Mouse (Mus musculus): ENCODE measurements around the gene Src. TPM values are rescaled to one million over a fixed set of nuclear protein-coding genes. Genes with fewer than 3 reads are reported as not detected.
"Not testable (repeated sequence)": the region's sequence is repeated elsewhere in the genome, so short reads cannot be mapped to it uniquely, and the experiment has no call there.

Src gene
- 10 to 100 TPM; 11.8 to 13.8 TPM for total RNA-seq (2021)
- long read RNA-seq, experiment 1, partial matches to known transcripts = 2 of 8 reads
- long read RNA-seq, experiment 1, other reads (novel, unspliced or antisense) = 3 of 8 reads
- long read RNA-seq, experiment 2, partial matches to known transcripts = 1 of 3 reads
- long read RNA-seq, experiment 2, other reads (novel, unspliced or antisense) = 0 of 3 reads

DNA sequence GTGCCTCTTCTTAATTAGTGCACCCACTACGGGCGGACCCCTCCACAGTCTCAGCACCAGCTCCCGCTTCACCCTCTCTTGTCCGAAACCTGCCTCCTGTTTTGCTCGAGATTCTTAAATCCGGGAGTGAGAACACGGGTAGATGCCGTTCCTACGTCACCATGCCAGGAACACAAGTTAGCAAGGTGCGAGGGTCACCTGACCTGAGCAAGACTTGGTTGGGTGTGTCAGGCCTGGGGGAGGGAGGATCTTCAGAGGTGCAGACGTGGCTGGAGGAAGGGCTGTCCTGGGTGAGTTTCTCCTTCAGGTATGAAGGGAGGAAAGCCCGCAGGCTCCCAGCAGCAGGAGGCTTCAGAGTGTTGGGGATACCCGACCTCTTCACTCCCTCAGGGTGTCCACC lies at the start of gene Src:
TSS of gene Src (plus strand) at position 239 of the 400 bp plus-strand sequence.
- DNase-seq (ENCODE audit: low spot score in 2 of 2) = no peak

GRCm38 (mm10) chr2:157371696-157372095 lies 46.5 kb upstream of the Src start:
- no peak for DNase-seq (ENCODE audit: low spot score in 2 of 2)

DNA sequence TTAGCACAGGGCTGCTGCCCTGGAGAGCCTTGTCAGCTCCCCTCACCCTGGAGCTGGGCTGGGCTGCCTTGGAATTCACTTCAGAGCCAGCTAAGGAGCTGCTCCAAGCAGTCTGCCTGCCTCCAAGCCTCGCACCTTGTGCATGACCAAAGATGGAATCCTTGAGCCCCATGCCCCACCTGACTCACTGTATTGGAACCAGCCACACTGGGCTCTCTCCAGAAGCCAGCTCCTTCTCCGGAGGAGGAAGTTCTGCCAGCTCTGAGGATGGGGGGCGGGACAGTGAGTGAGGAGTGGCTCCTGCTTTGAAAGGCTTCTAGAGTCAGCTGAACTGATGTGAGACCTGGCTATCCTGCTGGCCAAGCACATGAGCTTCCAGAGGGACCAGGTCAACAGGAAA lies 44.6 kb upstream of the Src start:
- no peak for DNase-seq (ENCODE audit: low spot score in 2 of 2)

- DNase-seq (ENCODE audit: low spot score in 2 of 2) = no peak
Measured at GRCm38 (mm10) chr2:157375051-157375450, 43.2 kb upstream of the Src start.

GRCm38 (mm10) chr2:157375794-157376757 lies 42.2 kb upstream of the Src start:
- DNase-seq (ENCODE audit: low spot score in 2 of 2) = no peak

DNA sequence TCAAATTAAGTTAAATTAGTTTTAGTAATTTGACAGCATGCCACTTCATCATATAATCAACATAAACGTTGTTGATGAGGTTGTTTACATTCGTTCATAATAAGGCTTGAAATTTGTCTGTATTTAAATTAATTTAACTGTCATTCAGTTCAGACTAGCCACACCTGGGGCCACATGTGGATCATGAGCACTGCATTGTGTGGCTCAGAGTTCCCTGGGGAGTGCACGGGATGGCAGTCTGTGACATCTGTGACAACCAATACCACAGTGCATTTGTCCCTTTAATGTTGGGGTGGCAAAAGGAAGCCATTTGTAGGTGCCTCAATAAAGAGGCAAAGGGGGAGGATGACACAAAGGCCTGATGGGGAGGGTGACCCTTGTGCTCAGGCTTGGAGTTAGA lies 41.2 kb upstream of the Src start:
- DNase-seq (ENCODE audit: low spot score in 2 of 2) = no peak

GRCm38 (mm10) chr2:157384836-157385235 lies 33.4 kb upstream of the Src start:
- no peak for DNase-seq (ENCODE audit: low spot score in 2 of 2)

DNA sequence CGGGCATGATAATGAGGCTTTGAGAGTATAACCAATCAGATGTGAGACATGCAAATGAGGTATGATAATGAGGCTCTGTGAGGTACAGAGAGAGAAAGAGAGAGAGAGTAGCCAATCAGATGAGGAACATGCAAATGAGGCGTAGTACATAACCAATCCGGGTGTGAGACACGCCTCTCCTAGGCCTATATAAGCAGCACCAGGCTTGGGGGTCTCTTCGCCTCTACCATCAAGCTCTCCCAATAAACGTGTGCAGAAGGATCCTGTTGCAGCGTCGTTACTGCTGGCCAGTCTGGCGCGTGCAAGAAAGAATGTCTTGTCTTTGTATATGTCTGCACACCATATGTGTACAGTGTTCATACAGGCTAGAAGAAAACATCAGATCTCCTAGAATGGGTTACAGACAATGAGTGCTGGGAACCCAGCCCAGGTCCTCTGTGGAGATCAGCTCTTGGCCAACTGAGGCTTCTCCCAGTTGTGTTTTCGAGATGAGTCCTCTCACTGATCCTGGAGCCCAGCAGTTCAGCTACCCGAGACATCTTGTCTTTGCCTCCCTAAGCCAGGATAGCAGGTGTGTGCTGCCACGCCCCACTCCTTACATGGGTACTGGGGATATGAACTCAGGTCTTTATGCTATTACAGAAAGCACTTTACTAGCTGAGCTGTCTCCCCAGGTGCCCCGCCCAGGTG lies 29.2 kb upstream of the Src start:
- DNase-seq (ENCODE audit: low spot score in 2 of 2) = not testable (repeated sequence)

GRCm38 (mm10) chr2:157389591-157389921 lies 28.7 kb upstream of the Src start:
- no peak for DNase-seq (ENCODE audit: low spot score in 2 of 2)

DNA sequence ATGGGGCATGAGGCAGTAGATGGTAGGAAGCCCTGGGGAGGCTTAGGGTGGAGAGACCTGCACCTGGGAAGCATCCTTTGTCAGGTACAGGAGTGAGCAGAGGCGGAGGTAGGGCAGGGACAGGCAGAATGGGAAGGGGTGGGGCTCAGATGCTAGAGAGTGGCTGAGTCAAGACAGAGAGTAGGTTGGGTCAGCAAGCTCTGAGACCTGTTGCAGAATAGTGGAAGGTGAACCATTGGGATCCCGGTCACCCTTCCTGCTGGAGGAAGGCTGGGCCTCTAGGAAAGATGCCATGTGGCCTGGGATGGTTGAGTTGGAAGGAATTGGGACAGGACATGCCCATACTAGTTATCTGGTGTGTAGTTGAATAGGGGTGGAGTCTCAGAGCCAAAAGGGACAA lies 25.9 kb upstream of the Src start:
- no peak for DNase-seq (ENCODE audit: low spot score in 2 of 2)

- no peak for DNase-seq (ENCODE audit: low spot score in 2 of 2)
Measured at GRCm38 (mm10) chr2:157393549-157393948, 24.7 kb upstream of the Src start.

DNA sequence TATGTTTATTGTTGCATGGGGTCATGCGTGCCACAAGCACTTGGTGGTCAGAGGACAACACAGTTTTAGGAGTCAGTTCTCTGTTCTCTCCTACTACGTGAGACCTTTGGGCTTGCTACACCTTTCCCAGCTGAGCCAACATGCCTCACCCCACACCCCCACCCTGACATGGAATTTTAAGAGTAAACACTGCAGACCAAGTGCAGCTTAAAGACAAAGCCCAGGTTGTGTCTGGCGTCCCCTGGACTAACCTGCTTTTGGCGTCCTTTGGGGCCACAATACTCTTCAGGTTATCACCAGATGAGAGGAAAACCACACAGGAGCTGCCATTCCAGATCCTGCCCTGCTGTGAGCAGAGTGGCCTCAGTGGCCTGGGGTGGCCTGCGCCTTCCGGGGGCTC lies 23.4 kb upstream of the Src start:
- no peak for DNase-seq (ENCODE audit: low spot score in 2 of 2)

DNA sequence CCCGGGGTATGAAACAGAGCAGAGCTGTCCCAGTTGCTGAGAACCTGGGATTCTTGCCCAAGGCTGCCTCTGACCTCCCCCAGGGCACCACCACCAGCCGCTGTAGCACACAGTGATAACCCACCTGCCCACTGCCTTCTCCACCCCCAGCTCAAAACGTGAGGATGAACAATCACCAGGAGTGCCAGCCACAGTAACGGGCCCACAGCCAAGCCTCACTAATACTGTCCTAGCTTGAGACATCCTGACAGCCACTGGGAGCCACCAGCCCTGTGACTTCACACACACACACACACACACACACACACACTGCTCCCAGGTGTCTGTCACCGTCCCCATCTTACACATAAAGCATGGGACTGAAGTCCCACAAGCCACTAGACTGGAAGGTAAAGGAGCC lies 22.9 kb upstream of the Src start:
- DNase-seq (ENCODE audit: low spot score in 2 of 2) = no peak

- no peak for DNase-seq (ENCODE audit: low spot score in 2 of 2)
Measured at GRCm38 (mm10) chr2:157395960-157396359, 22.3 kb upstream of the Src start.

GRCm38 (mm10) chr2:157397376-157397775 lies 20.9 kb upstream of the Src start:
- DNase-seq (ENCODE audit: low spot score in 2 of 2) = no peak

DNA sequence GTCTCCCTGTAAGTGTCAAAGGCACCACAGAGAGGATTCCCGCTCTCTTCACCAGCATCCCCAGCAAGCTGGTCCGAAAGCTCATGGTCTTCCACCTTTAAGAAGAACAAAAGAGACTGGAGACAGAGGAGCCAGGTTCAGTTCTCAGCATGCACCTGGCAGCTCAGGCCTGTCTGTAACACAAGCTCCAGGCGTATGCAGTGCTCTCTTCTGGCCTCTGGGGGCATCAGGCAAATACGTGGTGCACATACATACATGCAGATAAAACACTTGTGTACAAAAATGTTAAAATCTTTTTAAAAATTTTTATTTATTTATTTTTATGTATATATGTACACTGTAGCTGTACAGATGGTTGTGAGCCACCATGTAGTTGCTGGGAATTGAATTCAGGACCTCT lies 19.7 kb upstream of the Src start:
- no peak for DNase-seq (ENCODE audit: low spot score in 2 of 2)

DNA sequence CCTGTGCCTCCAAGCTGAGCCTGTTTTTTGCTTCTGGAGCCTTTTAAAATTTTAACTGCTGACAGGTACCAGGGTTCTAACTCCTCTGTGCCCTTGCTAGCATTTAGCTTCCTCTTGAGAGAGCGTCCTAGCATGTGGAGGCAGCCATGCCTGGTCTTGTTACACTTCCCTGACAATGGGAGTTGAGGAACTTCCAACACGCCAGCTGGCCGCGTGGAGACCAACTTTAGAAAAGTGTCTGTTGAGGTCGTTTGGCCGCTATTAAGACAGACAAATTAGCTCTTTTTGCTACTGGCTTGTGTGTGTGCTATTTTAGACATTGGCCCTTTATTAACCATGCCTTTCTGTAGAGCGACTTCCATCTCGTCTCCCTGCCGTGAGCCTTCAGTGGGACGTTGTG lies 18.4 kb upstream of the Src start:
- no peak for DNase-seq (ENCODE audit: low spot score in 2 of 2)

DNA sequence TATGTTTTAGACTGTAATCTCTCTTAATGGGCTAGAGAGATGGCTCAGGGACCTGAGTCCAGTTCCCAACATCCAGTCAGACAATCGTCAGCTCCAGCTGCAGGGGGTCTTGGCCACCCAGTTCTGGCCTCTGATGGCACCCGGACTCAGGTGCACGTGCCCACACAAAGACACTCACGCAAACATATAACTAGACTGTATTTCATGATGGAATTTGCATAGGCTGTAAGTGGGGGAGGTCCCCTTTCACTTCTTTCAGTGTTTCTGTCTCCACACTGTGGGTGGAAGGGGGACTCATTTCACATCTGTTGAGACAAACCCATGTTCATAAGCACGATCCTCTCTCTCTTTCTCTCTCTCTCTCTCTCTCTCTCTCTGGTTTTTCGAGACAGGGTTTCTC lies 17.8 kb upstream of the Src start:
- no peak for DNase-seq (ENCODE audit: low spot score in 2 of 2)

DNA sequence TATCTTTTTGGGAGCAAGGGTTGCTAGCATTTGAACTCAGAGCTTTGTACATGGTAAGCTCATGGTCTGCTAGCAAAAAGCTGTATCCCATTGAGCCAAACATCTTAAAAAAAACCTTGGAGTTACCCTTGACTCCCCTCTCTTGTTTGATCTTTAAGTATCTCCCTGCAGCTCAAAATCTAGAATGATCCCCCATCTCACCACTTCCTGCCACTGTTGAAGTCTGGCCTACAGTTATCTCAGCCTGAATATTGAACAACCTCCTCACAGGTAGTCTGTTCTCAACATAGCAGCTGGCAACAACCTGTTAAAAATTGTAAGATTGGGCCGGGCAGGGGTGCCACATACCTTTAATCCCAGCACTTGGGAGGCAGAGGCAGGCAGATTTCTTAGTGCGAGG lies 17.0 kb upstream of the Src start:
- no peak for DNase-seq (ENCODE audit: low spot score in 2 of 2)

- peak in 1 of 2 experiments; percentile 25 for DNase-seq (ENCODE audit: low spot score in 2 of 2)
Measured at GRCm38 (mm10) chr2:157407596-157407995, 10.6 kb upstream of the Src start.

GRCm38 (mm10) chr2:157409793-157410533 lies 8.3 kb upstream of the Src start:
- no peak for DNase-seq (ENCODE audit: low spot score in 2 of 2)

Measured in adrenal gland, adult 18-20 months (tissue).